Mouse (Mus musculus): ENCODE results near the gene Olfr509. TPM values are rescaled to one million over a fixed set of nuclear protein-coding genes. Genes with fewer than 3 reads are reported as not detected.
"Not testable (repeated sequence)": the region's sequence is repeated elsewhere in the genome, so short reads cannot be mapped to it uniquely, and the experiment has no call there.

The Olfr509 gene
- total RNA-seq (2021) = not detected
- long read RNA-seq, experiment 1 = 0 reads
- long read RNA-seq, experiment 2 = 0 reads

- DNase-seq = no peak
These were observed at the start of gene Olfr509 for GRCm38 (mm10) chr7:108651806-108652205. Olfr509 (minus strand) TSS chr7:108651906.

GRCm38 (mm10) chr7:108678886-108679285 is 27.2 kb upstream of the Olfr509 start:
- no peak for DNase-seq

GRCm38 (mm10) chr7:108671058-108671457 is 19.4 kb upstream of the Olfr509 start:
- no peak for DNase-seq

GRCm38 (mm10) chr7:108666118-108666517 is 14.4 kb upstream of the Olfr509 start, which contains the start of gene Olfr510:
Olfr510 (plus strand) TSS chr7:108666418.
- DNase-seq = no peak

- no peak for DNase-seq
These were observed 10.7 kb upstream of the Olfr509 start for GRCm38 (mm10) chr7:108662419-108662818.

- no peak for DNase-seq
These were observed 22.0 kb downstream of the Olfr509 start, which contains the start of gene Olfr508 for GRCm38 (mm10) chr7:108629694-108630093. Olfr508 (plus strand) TSS chr7:108629994.

GRCm38 (mm10) chr7:108621514-108621913 is 30.2 kb downstream of the Olfr509 start, which contains the start of gene Olfr507:
Olfr507 (plus strand) TSS chr7:108621814.
- DNase-seq = no peak

GRCm38 (mm10) chr7:108616781-108617180 is 34.9 kb downstream of the Olfr509 start:
- not testable (repeated sequence) for DNase-seq

GRCm38 (mm10) chr7:108614110-108614509 is 37.6 kb downstream of the Olfr509 start:
- DNase-seq = no peak

- no peak for DNase-seq
These were observed 41.2 kb downstream of the Olfr509 start, which contains the start of gene Olfr506 for GRCm38 (mm10) chr7:108610487-108610886. Olfr506 (plus strand) TSS chr7:108610787.

GRCm38 (mm10) chr7:108601916-108602315 is 49.8 kb downstream of the Olfr509 start:
- DNase-seq = not testable (repeated sequence)

Other genes starting within 250 kb of the Olfr509 start
- gene Olfr497, start 231.5 kb downstream of the Olfr509 start, total RNA-seq (2021) = not detected
- gene Olfr498, start 186.6 kb downstream of the Olfr509 start, total RNA-seq (2021) = not detected
- not detected for gene Olfr502, start 126.8 kb downstream of the Olfr509 start, total RNA-seq (2021)
- not detected for gene Olfr503, start 107.4 kb downstream of the Olfr509 start, total RNA-seq (2021)
- gene Olfr504, start 86.1 kb downstream of the Olfr509 start, total RNA-seq (2021) = not detected
- not detected for gene Olfr506, start 41.1 kb downstream of the Olfr509 start, total RNA-seq (2021)
- gene Olfr507, start 30.1 kb downstream of the Olfr509 start, total RNA-seq (2021) = not detected
- not detected for gene Olfr508, start 21.9 kb downstream of the Olfr509 start, total RNA-seq (2021)
- not detected for gene Olfr510, start 14.5 kb upstream of the Olfr509 start, total RNA-seq (2021)
- not detected for gene Olfr512, start 61.4 kb upstream of the Olfr509 start, total RNA-seq (2021)
- not detected for gene Olfr513, start 99.1 kb upstream of the Olfr509 start, total RNA-seq (2021)
- gene Olfr514, start 174.1 kb upstream of the Olfr509 start, total RNA-seq (2021) = not detected
- gene Olfr516, start 198.6 kb upstream of the Olfr509 start, total RNA-seq (2021) = not detected
- gene Olfr517, start 220.5 kb upstream of the Olfr509 start, total RNA-seq (2021) = not detected
- not detected for gene Olfr518, start 233.1 kb upstream of the Olfr509 start, total RNA-seq (2021)
- gene Olfr519, start 242.5 kb upstream of the Olfr509 start, total RNA-seq (2021) = not detected

Measured in gastrocnemius, postnatal 10 days (tissue).